Mouse (Mus musculus) cortical plate, adult 2 months (tissue): ENCODE measurements around the gene Cadm1.

ENCODE experiments used
- CTCF ChIP-seq: fragments of 200-500 bp; IDR thresholded peaks from 2 replicates; pipeline ENCODE4 v1.5.1; 2011; ENCODE audit warnings: mild to moderate bottlenecking, control low read depth, low read length; ENCODE audit not compliant: insufficient read depth; ENCODE audit errors: extremely low read depth
- POLR2A ChIP-seq: fragments of 200-500 bp; IDR thresholded peaks from 2 replicates; pipeline ENCODE4 v1.6.1; 2011; ENCODE audit warnings: mild to moderate bottlenecking, low read length, control low read depth; ENCODE audit not compliant: insufficient read depth; ENCODE audit errors: extremely low read depth

DNA sequence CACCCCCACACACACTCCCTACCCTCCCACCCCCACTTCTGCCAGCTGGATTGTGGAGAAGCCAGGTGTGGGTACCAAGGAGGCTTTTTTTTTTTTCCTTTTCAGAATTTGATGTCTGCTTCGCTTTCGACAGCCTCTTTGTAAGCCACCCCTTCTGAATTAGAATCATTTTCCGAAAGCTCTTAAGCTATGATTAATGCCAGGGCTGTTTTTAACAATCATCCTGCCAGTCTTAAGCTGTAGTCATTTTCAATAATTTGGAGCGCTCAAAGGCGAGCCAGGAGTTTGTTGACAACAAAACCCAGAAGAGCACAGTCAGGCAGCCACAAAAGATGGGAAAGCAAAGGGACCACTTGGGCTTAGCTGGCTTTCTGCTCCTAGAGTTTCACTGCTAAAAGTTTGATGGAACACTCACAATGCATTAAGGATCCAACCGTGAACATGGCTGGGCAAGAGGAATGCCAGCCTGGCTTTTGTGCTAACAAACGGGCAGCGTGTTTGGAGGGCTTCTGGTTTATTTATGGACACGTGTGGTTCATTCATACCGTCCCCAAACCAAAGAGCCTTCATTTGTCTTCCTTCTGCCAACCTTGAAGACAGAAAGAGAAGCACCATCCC lies 328.9 kb downstream of the Cadm1 start:
- TF ChIP-seq POLR2A (no peak), CTCF (no peak)
